Mouse (Mus musculus): ENCODE results near the gene Smco3.
"Not testable (repeated sequence)": the region's sequence is repeated elsewhere in the genome, so short reads cannot be mapped to it uniquely, and the experiment has no call there.

- TF ChIP-seq CTCF (IDR thresholded peaks at IDR 0.05; ENCODE audit: low read depth); EP300 (optimal IDR thresholded peaks at IDR 0.05): not testable (repeated sequence)
Observed at GRCm38 (mm10) chr6:136797874-136798693, 37.2 kb downstream of the Smco3 start.
